22 mouse cellular contexts compared by ENCODE assay signal in genomic region chr17:26983382-26983781, GRCm38 (mm10).
"Had no signal": no experiment of that assay in that cellular context is flagged by ENCODE, and none has a peak within 500 bp of the region (broad histone marks: within the 10 kb centered on the region; RNA-seq: fewer than 3 reads in every experiment).

No protein-coding gene starts in this region.

- H3K9me3 ChIP-seq: heart, embryonic 10.5 days; heart, embryonic 13.5 days; heart, embryonic 15.5 days; hindbrain, embryonic 13.5 days; hindbrain, embryonic 15.5 days; limb, embryonic 13.5 days; limb, embryonic 15.5 days; liver, embryonic 12.5 days had no signal

- H3K4me3 ChIP-seq: heart, embryonic 10.5 days; heart, embryonic 13.5 days; heart, embryonic 15.5 days; hindbrain, embryonic 13.5 days; hindbrain, embryonic 15.5 days; limb, embryonic 13.5 days; limb, embryonic 15.5 days; liver, embryonic 12.5 days had no signal

- H3K4me1 ChIP-seq: heart, embryonic 10.5 days; heart, embryonic 15.5 days; limb, embryonic 13.5 days; limb, embryonic 15.5 days had no signal

- DNase-seq: forebrain, postnatal 0 days; gastrocnemius, postnatal 14 days; gastrocnemius, postnatal 36 days; heart, adult 11 months; kidney, adult 11 months; kidney, adult 2 months; kidney, postnatal 14 days; layer of hippocampus, adult 9-11 months; layer of hippocampus, postnatal 36 days; left cerebral cortex, postnatal 4 days; lung, adult 18-20 months had no signal

- H3K27ac ChIP-seq: heart, embryonic 10.5 days; heart, embryonic 13.5 days; heart, embryonic 15.5 days; hindbrain, embryonic 13.5 days; hindbrain, embryonic 15.5 days; hindbrain, postnatal 0 days; limb, embryonic 13.5 days; limb, embryonic 15.5 days; liver, embryonic 12.5 days; liver, embryonic 14.5 days had no signal

- H3K27me3 ChIP-seq: heart, embryonic 13.5 days; heart, embryonic 15.5 days; hindbrain, embryonic 13.5 days; hindbrain, embryonic 15.5 days; limb, embryonic 13.5 days; limb, embryonic 15.5 days; liver, embryonic 12.5 days had no signal

- H3K4me2 ChIP-seq: heart, embryonic 13.5 days; heart, embryonic 15.5 days; hindbrain, embryonic 13.5 days; hindbrain, embryonic 15.5 days; limb, embryonic 13.5 days; limb, embryonic 15.5 days; liver, embryonic 12.5 days had no signal

- ATAC-seq: forebrain, postnatal 0 days; hindbrain, postnatal 0 days; intestine, embryonic 16.5 days; liver, embryonic 12.5 days had no signal

- H3K9ac ChIP-seq: forebrain, postnatal 0 days; heart, embryonic 13.5 days; heart, embryonic 15.5 days; hindbrain, embryonic 13.5 days; hindbrain, embryonic 15.5 days; limb, embryonic 13.5 days; limb, embryonic 15.5 days; liver, embryonic 12.5 days; liver, embryonic 14.5 days had no signal
